Mouse (Mus musculus) lung, adult 2 months (tissue): ENCODE measurements around the gene Kif26b.

Experiments used
- CTCF ChIP-seq: fragments of 200-500 bp; IDR thresholded peaks from 2 replicates; pipeline ENCODE4 v1.5.1; 2011; ENCODE audit warnings: mild to moderate bottlenecking, low read length, control low read depth; ENCODE audit not compliant: insufficient read depth
- POLR2A ChIP-seq: fragments of 200-500 bp; IDR thresholded peaks from 2 replicates; pipeline ENCODE4 v1.6.1; 2011; ENCODE audit warnings: low read depth, mild to moderate bottlenecking, control low read depth, low read length, borderline replicate concordance; ENCODE audit errors: extremely low read depth

- TF ChIP-seq CTCF (no peak), POLR2A (no peak)
Observed at GRCm38 (mm10) chr1:178728256-178728655, 199.3 kb downstream of the Kif26b start.
